Comparison of ENCODE assay signal across 24 mouse cellular contexts in genomic region chr3:57563627-57564026, GRCm38 (mm10). TPM values are rescaled to one million over a fixed set of nuclear protein-coding genes. Genes with fewer than 3 reads are reported as not detected.
DNase-seq lines count a peak whose midpoint lies in the region; ATAC-seq and TF ChIP-seq lines count a peak whose summit lies in the region.
"Had no signal": no experiment of that assay in that cellular context is flagged by ENCODE, and none has a peak within 500 bp of the region (broad histone marks: within the 10 kb centered on the region; RNA-seq: fewer than 3 reads in every experiment).

No protein-coding gene starts in this region.

- H3K4me2 ChIP-seq in heart, embryonic 12.5 days: no peak overlapping the region
- no peak overlapping the region for H3K4me2 ChIP-seq in heart, postnatal 0 days (ENCODE audit: low read depth, low read length)
- no peak overlapping the region for H3K4me2 ChIP-seq in heart, embryonic 11.5 days
- peak overlapping the region; percentile 75 for H3K4me2 ChIP-seq in CH12.LX (ENCODE audit: insufficient read depth, low read depth, poor library complexity, severe bottlenecking)
- H3K4me2 ChIP-seq: hindbrain, embryonic 14.5 days had no signal

- H3K79me2 ChIP-seq in CH12.LX (replicated peaks; ENCODE audit: control insufficient read depth, extremely low read depth, insufficient read depth, poor library complexity, severe bottlenecking): peaks cover 37% of the 10 kb centered on the region

- TF ChIP-seq CTCF in heart, postnatal 0 days (IDR thresholded peaks at IDR 0.05; ENCODE audit: low read depth): no peak
- TF ChIP-seq CTCF in CH12.LX (conservative IDR thresholded peaks at IDR 0.05 in 1 of 2, IDR thresholded peaks at IDR 0.05 in 1 of 2; ENCODE audit: low read depth in 2 of 2, low read length in 2 of 2): no peak

- H3K4me1 ChIP-seq in heart, embryonic 12.5 days (replicated peaks): peaks cover 27% of the 10 kb centered on the region
- peaks cover 23% of the 10 kb centered on the region; the same call in 1 of the 2 replicates for H3K4me1 ChIP-seq in heart, postnatal 0 days (ENCODE audit: control insufficient read depth, insufficient read depth)
- H3K4me1 ChIP-seq in heart, embryonic 11.5 days (ENCODE audit: control insufficient read depth, insufficient read depth, low read length): peaks cover 8% of the 10 kb centered on the region
- peaks cover 25 to 68% of the 10 kb centered on the region in 2 experiments for H3K4me1 ChIP-seq in CH12.LX (ENCODE audit: control insufficient read depth in 1 of 2, insufficient read depth in 2 of 2)
- peaks cover 13% of the 10 kb centered on the region; the same call in 1 of the 2 replicates for H3K4me1 ChIP-seq in embryonic facial prominence, embryonic 10.5 days

- no peak for TF ChIP-seq EP300 in heart, postnatal 0 days (IDR thresholded peaks at IDR 0.05; ENCODE audit: low read depth)
- TF ChIP-seq EP300 in CH12.LX (IDR thresholded peaks at IDR 0.05; ENCODE audit: low read length): no peak

- dilution Hi-C loops in CH12.LX (cut with MboI; ENCODE audit: extremely low pct_ligation_motif_present, extremely low pct_unique_long_range_greater_than_20kb, low sequenced_read_pairs): no loop called here

- no peak for ATAC-seq in heart, embryonic 12.5 days (ENCODE audit: insufficient number of reproducible peaks, low FRiP score)
- no peak for ATAC-seq in heart, postnatal 0 days (ENCODE audit: insufficient read depth, low read depth)
- no peak for ATAC-seq in heart, embryonic 11.5 days (replicated peaks; ENCODE audit: insufficient number of reproducible peaks, low FRiP score, low TSS enrichment)
- ATAC-seq in frontal cortex, adult (ENCODE audit: low TSS enrichment): no peak
- ATAC-seq: activated CD4-positive, CD25-positive, alpha-beta regulatory T cell, adult 4 months; CD4-positive, CD25-positive, alpha-beta regulatory T cell, adult 4 months; forebrain, embryonic 14.5 days; forebrain, postnatal 0 days; hindbrain, postnatal 0 days; intestine, postnatal 0 days had no signal

- H3K27ac ChIP-seq in heart, embryonic 12.5 days (ENCODE audit: poor library complexity, severe bottlenecking): peak overlapping the region; percentile 23; the same call in 1 of the 2 replicates
- no peak overlapping the region for H3K27ac ChIP-seq in heart, postnatal 0 days (ENCODE audit: low read depth)
- H3K27ac ChIP-seq in heart, embryonic 11.5 days (ENCODE audit: low read depth, low read length): no peak overlapping the region
- H3K27ac ChIP-seq in CH12.LX (ENCODE audit: insufficient read depth, low read depth): peak overlapping the region; percentile 29; the same call in 1 of the 2 replicates
- H3K27ac ChIP-seq in embryonic facial prominence, embryonic 10.5 days (replicated peaks): peak overlapping the region; percentile 65; the same call in 1 of the 2 replicates
- H3K27ac ChIP-seq: hindbrain, embryonic 14.5 days; hindbrain, postnatal 0 days had no signal

- DNase-seq in heart, adult 9 months (ENCODE audit: low spot score in 2 of 2): no peak
- peak; percentile 60 for DNase-seq in heart, postnatal 0 days (ENCODE audit: low spot score)
- no peak for DNase-seq in CH12.LX (ENCODE audit: extremely low read depth)
- DNase-seq in embryonic facial prominence, embryonic 10.5 days (ENCODE audit: low spot score): no peak
- no peak for DNase-seq in embryo, embryonic 10.5 days (ENCODE audit: low spot score)
- DNase-seq: adrenal gland, postnatal 10 days; cerebellum, adult 11 months; cerebellum, adult 2 months; cerebellum, adult 9-11 months; cerebellum, postnatal 25 days; forebrain, postnatal 0 days; gastrocnemius, postnatal 25 days; heart, postnatal 36 days; kidney, adult 2 months had no signal

- H3K9ac ChIP-seq in heart, embryonic 12.5 days: no peak overlapping the region
- no peak overlapping the region for H3K9ac ChIP-seq in heart, postnatal 0 days (replicated peaks; ENCODE audit: low read depth, low read length)
- H3K9ac ChIP-seq in heart, embryonic 11.5 days (ENCODE audit: low read depth, low read length): no peak overlapping the region
- H3K9ac ChIP-seq in CH12.LX (ENCODE audit: insufficient read depth, low read depth): no peak overlapping the region; the same call in 1 of the 2 replicates
- H3K9ac ChIP-seq: forebrain, postnatal 0 days; hindbrain, embryonic 14.5 days had no signal

- peaks cover 27% of the 10 kb centered on the region for H3K36me3 ChIP-seq in heart, embryonic 12.5 days
- peaks cover 13% of the 10 kb centered on the region for H3K36me3 ChIP-seq in heart, postnatal 0 days (replicated peaks; ENCODE audit: control insufficient read depth, insufficient read depth, low read length)
- no peaks in the 10 kb centered on the region; the same call in 1 of the 2 replicates for H3K36me3 ChIP-seq in heart, embryonic 11.5 days (ENCODE audit: control insufficient read depth, insufficient read depth, low read length)
- H3K36me3 ChIP-seq in CH12.LX (replicated peaks in 1 of 2; ENCODE audit: control insufficient read depth in 1 of 2, insufficient read depth in 1 of 2, low read length in 1 of 2): peaks cover 8 to 45% of the 10 kb centered on the region in 2 experiments
- peaks cover 28% of the 10 kb centered on the region for H3K36me3 ChIP-seq in embryonic facial prominence, embryonic 10.5 days (replicated peaks)

- WGBS in heart, embryonic 12.5 days: 58% methylated on average over 5 of the region's 5 CpGs
- 45% methylated on average over 5 of the region's 5 CpGs for WGBS in heart, postnatal 0 days
- 65% methylated on average over 5 of the region's 5 CpGs for WGBS in heart, embryonic 11.5 days (ENCODE audit: insufficient replicate concordance)
- 87% methylated on average over 5 of the region's 5 CpGs for WGBS in embryonic facial prominence, embryonic 10.5 days

- in situ Hi-C loops in CH12.LX (cut with MboI; ENCODE audit: low pct_ligation_motif_present, low pct_unique_long_range_greater_than_20kb, low sequenced_read_pairs): no loop called here

- H3K27me3 ChIP-seq in heart, embryonic 12.5 days (replicated peaks): no peaks in the 10 kb centered on the region
- no peaks in the 10 kb centered on the region for H3K27me3 ChIP-seq in heart, postnatal 0 days (ENCODE audit: control insufficient read depth, insufficient read depth, low read length)
- H3K27me3 ChIP-seq in heart, embryonic 11.5 days (ENCODE audit: control insufficient read depth, insufficient read depth, low read length): no peaks in the 10 kb centered on the region
- no peaks in the 10 kb centered on the region for H3K27me3 ChIP-seq in CH12.LX (replicated peaks)
- no peaks in the 10 kb centered on the region for H3K27me3 ChIP-seq in embryonic facial prominence, embryonic 10.5 days (replicated peaks; ENCODE audit: low read depth, poor library complexity, severe bottlenecking)

- H3K9me3 ChIP-seq in heart, embryonic 12.5 days (replicated peaks): no peaks in the 10 kb centered on the region
- H3K9me3 ChIP-seq in heart, postnatal 0 days (replicated peaks; ENCODE audit: control insufficient read depth, low read length): no peaks in the 10 kb centered on the region
- no peaks in the 10 kb centered on the region for H3K9me3 ChIP-seq in heart, embryonic 11.5 days (replicated peaks; ENCODE audit: control insufficient read depth, low read length)
- H3K9me3 ChIP-seq in CH12.LX (replicated peaks; ENCODE audit: low read length): no peaks in the 10 kb centered on the region
- H3K9me3 ChIP-seq in embryonic facial prominence, embryonic 10.5 days: no peaks in the 10 kb centered on the region

- no peak for TF ChIP-seq RAD21 in CH12.LX (IDR thresholded peaks at IDR 0.05; ENCODE audit: low read depth, low read length)

- TF ChIP-seq POLR2A in CH12.LX (IDR thresholded peaks at IDR 0.05; ENCODE audit: low read depth, low read length): no peak

- no peak overlapping the region for H3K4me3 ChIP-seq in heart, embryonic 12.5 days
- H3K4me3 ChIP-seq in heart, postnatal 0 days (ENCODE audit: low read depth, low read length): no peak overlapping the region
- no peak overlapping the region for H3K4me3 ChIP-seq in heart, embryonic 11.5 days (ENCODE audit: low read depth, low read length)
- H3K4me3 ChIP-seq in CH12.LX (replicated peaks in 1 of 3; ENCODE audit: low read depth in 2 of 3, low read length in 2 of 3, poor library complexity in 1 of 3): no peak overlapping the region
- H3K4me3 ChIP-seq in embryonic facial prominence, embryonic 10.5 days: no peak overlapping the region

TF ChIP-seq in CH12.LX, 34 proteins besides CTCF, POLR2A, EP300 and RAD21:
- TF ChIP-seq JUND (conservative IDR thresholded peaks at IDR 0.05; ENCODE audit: low read depth, low read length) (no peak), ELF1 (IDR thresholded peaks at IDR 0.05; ENCODE audit: low read depth, low read length) (no peak), MEF2A (IDR thresholded peaks at IDR 0.05; ENCODE audit: borderline replicate concordance, low read depth, low read length) (peak; percentile 32; the same call in 1 of the 2 replicates)

RNA-seq across cellular contexts. Expression of gene Wwtr1, which starts 12.1 kb away (rescaled TPM):
- 15.3 and 17.6 TPM in 2 replicates for polyA plus RNA-seq in heart, embryonic 12.5 days (2016; fragmentation: Nextera tagmentation; extraction: Ambion mirVana)
- total RNA-seq in heart, postnatal 0 days (2014; rRNA removed; ENCODE audit: low replicate concordance): 88.9 and 90.9 TPM in 2 replicates
- 24.9 and 26.1 TPM in 2 replicates for polyA plus RNA-seq in heart, postnatal 0 days (2015; fragmentation: Nextera tagmentation; extraction: Ambion mirVana)
- 12.9 and 17.4 TPM in 2 replicates for polyA plus RNA-seq in heart, embryonic 11.5 days (2014; fragmentation: Nextera tagmentation; extraction: Ambion mirVana)
- total RNA-seq in CH12.LX (2012; rRNA removed): 8.3 and 12.8 TPM in 2 replicates
- total RNA-seq in CH12.LX (2014; rRNA removed): 14.8 and 16.2 TPM in 2 replicates
- polyA plus RNA-seq in CH12.LX (2012; ENCODE audit: insufficient read length, low read depth): 13.3 and 13.5 TPM in 2 replicates
- 10.5 and 11.9 TPM in 2 replicates for polyA plus RNA-seq in embryonic facial prominence, embryonic 10.5 days (2016; fragmentation: Nextera tagmentation; extraction: Ambion mirVana)
- total RNA-seq: common myeloid progenitor, adult 5-6 weeks had no signal
- polyA plus RNA-seq: CD4-positive, CD25-positive, alpha-beta regulatory T cell, adult 4 months had no signal

Comparison
In these comparisons a context has a peak if more than half of its experiments do, and no peak if none do; other contexts are left out.
1. H3K27ac ChIP-seq: peak in heart, embryonic 12.5 days (single experiment), CH12.LX (single experiment) and embryonic facial prominence, embryonic 10.5 days (single experiment); none in heart, postnatal 0 days (single experiment) and heart, embryonic 11.5 days (single experiment).